Mouse (Mus musculus) c-Kit-positive CD71-negative TER-119-negative erythroid progenitor cells, embryonic 14.5 days (primary cell): Measurements from ENCODE around the gene Fam114a2.

Experiments used
- DNase-seq: peaks from one replicate; pipeline ENCODE4 v3.0.0-alpha.2; 2013; ENCODE audit warnings: low read depth

Gene Fam114a2

GRCm38 (mm10) chr11:57519304-57519703 lies 887 bp upstream of the Fam114a2 start:
- DNase-seq, result no peak

- no peak for DNase-seq
Measured at GRCm38 (mm10) chr11:57518751-57519148, 333 bp upstream of the Fam114a2 start.

GRCm38 (mm10) chr11:57516946-57517441 lies 1.4 kb downstream of the Fam114a2 start:
- no peak for DNase-seq

- no peak for DNase-seq
Measured at GRCm38 (mm10) chr11:57515218-57515617, 3.2 kb downstream of the Fam114a2 start.

- DNase-seq, result no peak
Measured at GRCm38 (mm10) chr11:57506899-57507298, 11.5 kb downstream of the Fam114a2 start.

GRCm38 (mm10) chr11:57503155-57503554 lies 15.3 kb downstream of the Fam114a2 start:
- no peak for DNase-seq

GRCm38 (mm10) chr11:57498215-57498614 lies 20.2 kb downstream of the Fam114a2 start:
- no peak for DNase-seq

GRCm38 (mm10) chr11:57497701-57498100 lies 20.7 kb downstream of the Fam114a2 start:
- DNase-seq, result no peak

- no peak for DNase-seq
Measured at GRCm38 (mm10) chr11:57496462-57497039, 21.9 kb downstream of the Fam114a2 start.

- DNase-seq, result no peak
Measured at GRCm38 (mm10) chr11:57488436-57488835, 30.0 kb downstream of the Fam114a2 start.

GRCm38 (mm10) chr11:57478077-57478476 lies 40.3 kb downstream of the Fam114a2 start:
- DNase-seq, result no peak

GRCm38 (mm10) chr11:57475119-57475518 lies 43.3 kb downstream of the Fam114a2 start:
- DNase-seq, result peak; percentile 26

- no peak for DNase-seq
Measured at GRCm38 (mm10) chr11:57474296-57474941, 44.0 kb downstream of the Fam114a2 start.

GRCm38 (mm10) chr11:57470979-57471378 lies 47.4 kb downstream of the Fam114a2 start:
- no peak for DNase-seq

- no peak for DNase-seq
Measured at GRCm38 (mm10) chr11:57470056-57470455, 48.4 kb downstream of the Fam114a2 start.

GRCm38 (mm10) chr11:57468706-57469105 lies 49.7 kb downstream of the Fam114a2 start:
- DNase-seq, result no peak

GRCm38 (mm10) chr11:57467159-57468110 lies 51.0 kb downstream of the Fam114a2 start:
- DNase-seq, result peak; percentile 43

- DNase-seq, result no peak
Measured at GRCm38 (mm10) chr11:57465844-57466243, 52.6 kb downstream of the Fam114a2 start.

- DNase-seq, result no peak
Measured at GRCm38 (mm10) chr11:57465025-57465424, 53.4 kb downstream of the Fam114a2 start.

- no peak for DNase-seq
Measured at GRCm38 (mm10) chr11:57459759-57460158, 58.7 kb downstream of the Fam114a2 start.

GRCm38 (mm10) chr11:57454421-57454820 lies 64.0 kb downstream of the Fam114a2 start:
- no peak for DNase-seq

- DNase-seq, result no peak
Measured at GRCm38 (mm10) chr11:57445237-57445962, 73.0 kb downstream of the Fam114a2 start.
